Mouse (Mus musculus) subcutaneous adipose tissue, adult 2 months (tissue): ENCODE measurements around the gene Nlrp1a. TPM values are rescaled to one million over a fixed set of nuclear protein-coding genes. Genes with fewer than 3 reads are reported as not detected.

Source experiments
- polyA plus RNA-seq: library from polyadenylated mRNA; depleted of rRNA; stranded (reverse); fragments of >200 nt; gene quantifications from 2 replicates; pipeline ENCODE4 v1.2.3, GENCODE M21; 2012; ENCODE audit warnings: low replicate concordance; rRNA removed

Gene Nlrp1a
- polyA plus RNA-seq, result 0.09 and 0.18 TPM in 2 replicates

DNA sequence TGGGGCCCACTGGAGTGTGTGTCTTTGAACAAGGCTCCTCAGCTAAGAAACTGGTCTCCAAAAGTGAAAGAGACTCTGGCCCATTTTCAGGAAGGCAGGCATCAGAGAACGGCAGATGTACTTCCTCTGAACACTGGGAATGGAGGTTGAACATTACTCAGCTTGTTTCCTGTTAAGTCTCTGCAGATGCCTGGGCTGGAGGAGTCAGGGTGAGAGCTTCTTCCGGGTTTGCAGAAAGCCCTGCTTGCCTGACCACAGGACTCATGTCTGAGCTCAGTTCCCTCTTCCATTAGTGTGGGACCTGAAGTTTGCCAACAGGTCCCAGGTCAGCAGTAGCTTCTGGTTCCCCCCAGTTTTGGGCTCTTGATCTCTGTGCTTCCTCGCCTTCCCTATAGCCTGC, at the start of gene Nlrp1a:
Nlrp1a (minus strand) TSS at position 44 of the 400 bp plus-strand sequence.

Other genes starting within 250 kb of the Nlrp1a start
- 22.1 and 39.5 TPM in 2 replicates for gene Nup88, start 174.7 kb downstream of the Nlrp1a start, polyA plus RNA-seq
- gene Rpain, start 174.5 kb downstream of the Nlrp1a start, polyA plus RNA-seq, result 33.0 and 46.1 TPM in 2 replicates
- gene C1qbp, start 161.7 kb downstream of the Nlrp1a start, polyA plus RNA-seq, result 50.3 and 102 TPM in 2 replicates
- gene Dhx33, start 140.3 kb downstream of the Nlrp1a start, polyA plus RNA-seq, result 30.6 and 52.1 TPM in 2 replicates
- gene Mis12, start 125.1 kb downstream of the Nlrp1a start, polyA plus RNA-seq, result 2.6 and 8.3 TPM in 2 replicates
- 15.0 and 17.2 TPM in 2 replicates for gene Derl2, start 124.9 kb downstream of the Nlrp1a start, polyA plus RNA-seq
- gene 6330403K07Rik, start 111.2 kb downstream of the Nlrp1a start, polyA plus RNA-seq, result 0.17 and 5.0 TPM in 2 replicates
- 0.75 and 1.1 TPM in 2 replicates for gene Nlrp1b, start 86.0 kb upstream of the Nlrp1a start, polyA plus RNA-seq